Mouse (Mus musculus) myocyte (in vitro differentiated cells): Measurements from ENCODE around the gene Sit1. TPM values are rescaled to one million over a fixed set of nuclear protein-coding genes. Genes with fewer than 3 reads are reported as not detected.
A peak's percentile ranks its signal among the peaks of the same experiment; 100 is the strongest.

ENCODE experiments used
- H3K27me3 ChIP-seq: one replicate; pipeline ENCODE4 v1.6.1; 2011; ENCODE audit not compliant: control insufficient read depth, insufficient read depth, insufficient read length
- H3K36me3 ChIP-seq: one replicate; pipeline ENCODE4 v1.6.1; 2011; ENCODE audit not compliant: control insufficient read depth, insufficient read depth
- H3K4me2 ChIP-seq: one replicate; pipeline ENCODE4 v1.6.1; 2011; ENCODE audit warnings: low read depth, control low read depth
- H3K4me3 ChIP-seq: one replicate; pipeline ENCODE4 v1.5.1; 2011; ENCODE audit warnings: mild to moderate bottlenecking, control low read depth, moderate library complexity
- H3K79me2 ChIP-seq: one replicate; pipeline ENCODE4 v1.6.1; 2011; ENCODE audit not compliant: control insufficient read depth, insufficient read depth
- H3ac ChIP-seq: one replicate; pipeline ENCODE4 v1.6.1; 2011; ENCODE audit not compliant: control insufficient read depth, insufficient read length
- CEBPB ChIP-seq: IDR thresholded peaks from 2 replicates; pipeline ENCODE4 v1.6.1; 2011; ENCODE audit warnings: mild to moderate bottlenecking, moderate library complexity; ENCODE audit not compliant: poor library complexity, insufficient read depth, severe bottlenecking
- E2F4 ChIP-seq: IDR thresholded peaks from one replicate; pipeline ENCODE4 v1.6.1; 2011; ENCODE audit warnings: mild to moderate bottlenecking, control low read depth, moderate library complexity; ENCODE audit not compliant: insufficient read depth
- MAX ChIP-seq: IDR thresholded peaks from one replicate; pipeline ENCODE4 v1.6.1; 2011; ENCODE audit warnings: low read depth, mild to moderate bottlenecking, control low read depth
- MYOD1 ChIP-seq, 3 experiments: IDR thresholded peaks; one replicate each; pipeline ENCODE4 v1.6.1; 2011; ENCODE audit warnings: control low read depth in 2 of 3, low read depth in 2 of 3, mild to moderate bottlenecking in 2 of 3, moderate library complexity in 1 of 3; ENCODE audit not compliant: insufficient read length in 2 of 3, control insufficient read depth in 1 of 3
- MYOG ChIP-seq, 3 experiments: IDR thresholded peaks; one replicate each; pipeline ENCODE4 v1.6.1; 2011; ENCODE audit warnings: control low read depth in 2 of 3, low read depth in 2 of 3, mild to moderate bottlenecking in 2 of 3; ENCODE audit not compliant: insufficient read length in 2 of 3, control insufficient read depth in 1 of 3, insufficient read depth in 1 of 3
- POLR2A ChIP-seq: IDR thresholded peaks from one replicate; pipeline ENCODE4 v1.6.1; 2011; ENCODE audit warnings: low read depth, mild to moderate bottlenecking, control low read depth, moderate library complexity; ENCODE audit not compliant: insufficient read length
- POLR2AphosphoS2 ChIP-seq: IDR thresholded peaks from one replicate; pipeline ENCODE4 v1.6.1; 2011; ENCODE audit warnings: low read depth, control low read depth; ENCODE audit not compliant: insufficient read length
- REST ChIP-seq: IDR thresholded peaks from one replicate; pipeline ENCODE4 v1.6.1; 2011; ENCODE audit warnings: mild to moderate bottlenecking, control low read depth, moderate library complexity; ENCODE audit not compliant: insufficient read depth, insufficient read length
- SRF ChIP-seq: IDR thresholded peaks from one replicate; pipeline ENCODE4 v1.6.1; 2011; ENCODE audit warnings: low read depth; ENCODE audit not compliant: control insufficient read depth, insufficient read length
- TCF12 ChIP-seq: IDR thresholded peaks from one replicate; pipeline ENCODE4 v1.6.1; 2011; ENCODE audit warnings: mild to moderate bottlenecking, control low read depth; ENCODE audit not compliant: poor library complexity, insufficient read depth, severe bottlenecking
- TCF3 ChIP-seq: IDR thresholded peaks from one replicate; pipeline ENCODE4 v1.6.1; 2011; ENCODE audit warnings: low read depth, control low read depth; ENCODE audit not compliant: insufficient read length
- USF1 ChIP-seq: IDR thresholded peaks from one replicate; pipeline ENCODE4 v1.6.1; 2011; ENCODE audit warnings: low read depth, mild to moderate bottlenecking, control low read depth, moderate library complexity
- polyA plus RNA-seq: library from polyadenylated mRNA; unstranded; fragments of >200 nt; fragmentation: generic; extraction: Trizol; gene quantifications from one replicate; pipeline ENCODE4 v1.2.1, GENCODE M21; 2012; ENCODE audit warnings: missing spikeins

The Sit1 gene
- polyA plus RNA-seq, 1 experiment = not detected

DNA sequence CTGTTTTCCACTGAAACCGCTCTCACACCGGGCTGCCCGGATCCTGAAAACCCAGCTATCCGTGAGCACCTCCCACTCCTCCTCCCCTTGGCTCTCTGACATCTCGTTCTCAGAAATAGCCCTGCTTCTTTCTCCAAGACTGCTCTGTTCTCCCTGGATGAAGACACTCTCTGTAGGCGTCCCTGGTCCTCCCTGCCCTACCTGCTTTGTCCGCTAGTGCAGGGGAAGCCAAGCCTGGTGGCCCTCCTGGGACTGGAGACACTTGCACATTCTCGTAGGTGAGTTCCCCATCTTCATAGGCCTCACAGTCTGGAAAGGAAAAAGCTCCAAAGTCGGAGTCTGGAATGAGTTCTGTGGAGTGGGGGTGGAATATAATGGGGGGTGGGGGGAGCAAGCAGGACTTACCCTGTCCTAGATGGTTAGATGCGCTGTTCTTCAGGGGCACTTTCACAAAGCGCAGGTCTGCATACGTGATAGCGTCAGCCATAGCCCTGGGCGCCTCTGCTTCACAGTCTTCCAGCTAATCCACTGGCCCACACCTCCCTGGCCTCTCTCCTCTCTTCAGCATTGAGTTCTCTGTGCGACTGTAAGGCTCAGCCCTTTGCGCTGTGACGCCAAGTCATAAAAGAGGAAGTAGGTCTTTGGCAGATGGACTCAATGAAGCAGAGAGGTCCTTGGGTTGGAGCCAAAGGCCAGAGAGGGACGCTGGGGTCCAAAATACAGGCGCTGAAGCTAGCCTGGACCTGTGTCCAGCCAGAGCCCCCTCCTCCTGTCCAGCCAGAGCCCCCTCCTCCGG, 29.3 kb downstream of the Sit1 start, which contains the start of gene Cd72:
Gene Cd72 (minus strand): TSS at position 588 of the 796 bp plus-strand sequence.
- Histone ChIP-seq H3K4me3 (no peak within 1 kb of the TSS), H3K36me3 (no peaks in the 10 kb centered on the region), H3ac (no peak within 1 kb of the TSS), H3K4me2 (peak within 1 kb of the TSS; percentile 24), H3K27me3 (no peaks in the 10 kb centered on the region), H3K79me2 (no peaks in the 10 kb centered on the region)
- no peak for TF ChIP-seq TCF12
- TF ChIP-seq POLR2AphosphoS2 = no peak
- TF ChIP-seq REST = no peak
- no peak for TF ChIP-seq MYOG (IDR thresholded peaks at IDR 0.05; ENCODE audit: control insufficient read depth in 1 of 3, insufficient read depth in 1 of 3, insufficient read length in 2 of 3, low read depth in 2 of 3)
- TF ChIP-seq USF1 = no peak
- no peak for TF ChIP-seq CEBPB
- TF ChIP-seq TCF3 = no peak
- TF ChIP-seq E2F4 = no peak
- TF ChIP-seq MAX = no peak
- TF ChIP-seq POLR2A = no peak
- no peak for TF ChIP-seq MYOD1 (IDR thresholded peaks at IDR 0.05; ENCODE audit: control insufficient read depth in 1 of 3, insufficient read length in 2 of 3, low read depth in 2 of 3)
- TF ChIP-seq SRF = no peak

DNA sequence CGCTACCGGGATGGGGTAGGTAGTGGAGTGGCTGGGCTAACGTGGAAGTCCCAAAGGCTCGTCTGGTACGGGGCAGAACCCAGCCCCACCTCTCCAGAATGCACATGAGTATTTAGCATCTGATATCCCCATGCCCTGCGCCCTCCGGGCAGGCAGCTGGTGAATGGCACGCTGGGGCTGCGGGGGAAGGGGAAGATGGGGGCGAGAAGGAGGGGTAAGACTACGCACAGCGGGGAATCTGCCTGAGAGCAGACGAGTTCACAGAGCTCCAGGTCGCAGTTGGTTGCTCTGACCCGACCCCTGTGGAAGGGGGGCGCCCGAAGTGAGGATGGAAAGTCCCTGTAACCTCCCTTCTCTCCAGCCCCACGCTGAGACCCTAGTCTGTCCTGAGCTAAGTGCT, 30.1 kb downstream of the Sit1 start:
- no peaks in the 10 kb centered on the region for H3K79me2 ChIP-seq
- no peaks in the 10 kb centered on the region for H3K27me3 ChIP-seq
- peak in 1 of 3 experiments; percentile 31 for TF ChIP-seq MYOG (IDR thresholded peaks at IDR 0.05; ENCODE audit: control insufficient read depth in 1 of 3, insufficient read depth in 1 of 3, insufficient read length in 2 of 3, low read depth in 2 of 3)
- no peak for TF ChIP-seq TCF3
- no peak for TF ChIP-seq TCF12
- no peak for TF ChIP-seq MYOD1 (IDR thresholded peaks at IDR 0.05; ENCODE audit: control insufficient read depth in 1 of 3, insufficient read length in 2 of 3, low read depth in 2 of 3)
- TF ChIP-seq SRF = no peak
- H3ac ChIP-seq = no peak overlapping the region
- peak overlapping the region; percentile 57 for H3K4me2 ChIP-seq
- no peak overlapping the region for H3K4me3 ChIP-seq
- H3K36me3 ChIP-seq = no peaks in the 10 kb centered on the region

DNA sequence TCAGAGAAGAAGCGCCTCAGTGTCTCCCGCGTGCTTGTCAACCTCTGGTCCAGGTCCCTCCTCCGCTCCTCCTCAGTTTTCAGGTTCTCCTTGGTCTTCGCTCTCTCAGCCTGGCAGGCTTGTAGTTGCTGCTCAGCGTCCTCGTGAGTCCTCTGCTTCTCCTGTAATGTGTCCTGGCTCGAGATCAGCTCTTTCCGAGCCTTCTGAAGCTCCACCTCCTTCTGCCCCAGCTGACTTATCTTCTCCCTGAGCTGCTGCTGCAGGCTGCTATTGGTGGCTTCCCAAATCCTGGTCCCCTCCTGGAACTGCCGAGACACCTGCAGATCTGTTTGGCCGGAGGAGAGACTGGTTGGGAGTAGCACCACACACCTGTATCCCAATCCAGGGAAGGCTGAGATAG, 31.2 kb downstream of the Sit1 start:
- Histone ChIP-seq H3ac (no peak overlapping the region), H3K36me3 (no peaks in the 10 kb centered on the region), H3K27me3 (no peaks in the 10 kb centered on the region), H3K4me3 (no peak overlapping the region), H3K79me2 (no peaks in the 10 kb centered on the region), H3K4me2 (no peak overlapping the region)
- TF ChIP-seq REST = no peak
- no peak for TF ChIP-seq USF1
- TF ChIP-seq POLR2AphosphoS2 = no peak
- no peak for TF ChIP-seq TCF12
- TF ChIP-seq MYOD1 (IDR thresholded peaks at IDR 0.05; ENCODE audit: control insufficient read depth in 1 of 3, insufficient read length in 2 of 3, low read depth in 2 of 3) = no peak
- TF ChIP-seq SRF = no peak
- no peak for TF ChIP-seq TCF3
- no peak for TF ChIP-seq POLR2A
- TF ChIP-seq MAX = no peak
- TF ChIP-seq CEBPB = no peak
- no peak for TF ChIP-seq E2F4
- no peak for TF ChIP-seq MYOG (IDR thresholded peaks at IDR 0.05; ENCODE audit: control insufficient read depth in 1 of 3, insufficient read depth in 1 of 3, insufficient read length in 2 of 3, low read depth in 2 of 3)

DNA sequence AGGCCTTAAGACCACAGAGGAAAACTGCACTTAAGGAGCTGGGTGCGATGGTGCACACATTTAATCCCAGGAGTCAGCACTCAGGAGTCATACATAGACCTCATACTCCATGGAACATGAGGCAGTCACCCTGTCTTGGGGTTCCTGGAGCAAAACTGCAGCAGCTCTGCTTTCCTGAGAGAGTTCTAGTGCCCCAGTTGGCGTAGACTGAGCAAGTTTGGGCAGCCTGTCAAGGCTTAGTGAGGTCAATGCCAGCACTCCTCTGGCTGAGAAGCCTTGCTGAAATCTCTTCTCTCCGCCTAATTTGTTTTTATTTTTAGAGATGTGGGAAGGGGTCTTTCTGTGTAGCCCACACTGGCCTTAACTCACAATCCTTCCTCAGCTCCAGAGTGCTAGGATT, 35.0 kb downstream of the Sit1 start:
- TF ChIP-seq CEBPB (no peak), MYOG (IDR thresholded peaks at IDR 0.05; ENCODE audit: control insufficient read depth in 1 of 3, insufficient read depth in 1 of 3, insufficient read length in 2 of 3, low read depth in 2 of 3) (no peak), MAX (no peak), TCF3 (no peak), TCF12 (no peak), SRF (no peak), POLR2AphosphoS2 (no peak), MYOD1 (IDR thresholded peaks at IDR 0.05; ENCODE audit: control insufficient read depth in 1 of 3, insufficient read length in 2 of 3, low read depth in 2 of 3) (no peak), REST (no peak), USF1 (no peak)
- no peak overlapping the region for H3ac ChIP-seq
- H3K4me2 ChIP-seq = no peak overlapping the region
- no peaks in the 10 kb centered on the region for H3K36me3 ChIP-seq
- no peaks in the 10 kb centered on the region for H3K27me3 ChIP-seq
- H3K4me3 ChIP-seq = no peak overlapping the region
- no peaks in the 10 kb centered on the region for H3K79me2 ChIP-seq

DNA sequence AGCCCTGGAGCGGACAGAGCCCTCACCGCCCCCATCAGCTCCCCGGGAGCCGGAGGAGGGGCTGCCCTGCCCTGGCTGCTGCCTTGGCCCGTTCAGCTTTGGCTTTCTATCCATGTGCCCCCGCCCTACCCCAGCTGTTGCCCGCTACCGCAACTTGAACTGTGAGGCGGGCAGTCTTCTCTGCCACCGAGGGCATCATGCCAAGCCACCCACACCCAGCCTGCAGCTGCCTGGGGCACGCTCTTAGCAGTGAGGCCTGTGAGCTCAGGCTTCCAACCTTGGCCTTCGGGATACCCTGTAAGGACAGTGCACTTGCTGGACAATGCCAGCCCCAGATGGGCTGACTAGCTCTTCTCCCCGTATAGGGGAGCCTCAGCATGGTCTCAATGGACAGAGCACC, 36.3 kb downstream of the Sit1 start:
- peak overlapping the region; percentile 76 for H3K4me2 ChIP-seq
- no peak overlapping the region for H3ac ChIP-seq
- no peaks in the 10 kb centered on the region for H3K36me3 ChIP-seq
- TF ChIP-seq TCF12 (peak; percentile 56), CEBPB (no peak), SRF (peak; percentile 55), MYOD1 (IDR thresholded peaks at IDR 0.05; ENCODE audit: control insufficient read depth in 1 of 3, insufficient read length in 2 of 3, low read depth in 2 of 3) (peak in 2 of 3 experiments; percentile 98 to 99), POLR2AphosphoS2 (no peak), MYOG (IDR thresholded peaks at IDR 0.05; ENCODE audit: control insufficient read depth in 1 of 3, insufficient read depth in 1 of 3, insufficient read length in 2 of 3, low read depth in 2 of 3) (peak; percentile 91 to 99 (median 99)), POLR2A (peak; percentile 31), E2F4 (peak; percentile 13), TCF3 (peak; percentile 94)
- no peaks in the 10 kb centered on the region for H3K79me2 ChIP-seq
- peak overlapping the region; percentile 3 for H3K4me3 ChIP-seq
- H3K27me3 ChIP-seq = no peaks in the 10 kb centered on the region
